ENCODE assay signal across 26 mouse cellular contexts in genomic region chr7:89728393-89728792, GRCm38 (mm10).
DNase-seq lines count a peak whose midpoint lies in the region; TF ChIP-seq lines count a peak whose summit lies in the region.
"Had no signal": no experiment of that assay in that cellular context is flagged by ENCODE, and none has a peak within 500 bp of the region (broad histone marks: within the 10 kb centered on the region; RNA-seq: fewer than 3 reads in every experiment).

No protein-coding gene starts in this region.

- DNase-seq in cerebellum, postnatal 14 days, result peak; percentile 14 to 20
- DNase-seq in cerebellum, adult 11 months, result no peak
- DNase-seq in kidney, adult 2 months, result peak; percentile 5
- DNase-seq in kidney, adult 11 months, result no peak
- peak; percentile 4 for DNase-seq in retina, postnatal 1 day
- DNase-seq in retina, embryonic 14.5 days (ENCODE audit: low spot score), result no peak
- no peak for DNase-seq in spleen, adult 12 weeks (ENCODE audit: low spot score)
- DNase-seq: adrenal gland, adult 2 months; cerebellum, adult 18-20 months; cerebellum, postnatal 36 days; gastrocnemius, postnatal 36 days; heart, postnatal 36 days; kidney, postnatal 4 days; layer of hippocampus, adult 9-11 months; liver, embryonic 13.5 days; midbrain, embryonic 14.5 days; right cerebral cortex, adult 18-20 months; right cerebral cortex, postnatal 4 days; thymus, adult 2 months; thymus, postnatal 4 days had no signal

- no peak overlapping the region for H3K27ac ChIP-seq in kidney, adult 2 months (ENCODE audit: insufficient read depth, low read depth, low read length)
- H3K27ac ChIP-seq: heart, embryonic 15.5 days; hindbrain, embryonic 13.5 days; liver, embryonic 13.5 days; neural tube, embryonic 12.5 days; stomach, embryonic 15.5 days had no signal

- no peak overlapping the region for H3K4me3 ChIP-seq in kidney, adult 2 months (ENCODE audit: insufficient read depth, low read depth, low read length)
- H3K4me3 ChIP-seq: heart, embryonic 15.5 days; hindbrain, embryonic 13.5 days; liver, embryonic 13.5 days; megakaryocyte, embryonic 14.5 days; neural tube, embryonic 12.5 days; stomach, embryonic 15.5 days had no signal

- no peak for TF ChIP-seq POLR2A in kidney, adult 2 months (IDR thresholded peaks at IDR 0.05; ENCODE audit: low read depth, low read length)

- no peaks in the 10 kb centered on the region for H3K27me3 ChIP-seq in kidney, adult 2 months (replicated peaks; ENCODE audit: control insufficient read depth, insufficient read depth, low read length)
- H3K27me3 ChIP-seq: heart, embryonic 15.5 days; hindbrain, embryonic 13.5 days; liver, embryonic 13.5 days; megakaryocyte, embryonic 14.5 days; neural tube, embryonic 12.5 days; Patski; stomach, embryonic 15.5 days had no signal

- H3K4me1 ChIP-seq in kidney, adult 2 months (ENCODE audit: control insufficient read depth, insufficient read depth, low read length), result no peaks in the 10 kb centered on the region
- H3K4me1 ChIP-seq: heart, embryonic 15.5 days; hindbrain, embryonic 13.5 days; liver, embryonic 13.5 days; megakaryocyte, embryonic 14.5 days; neural tube, embryonic 12.5 days; stomach, embryonic 15.5 days had no signal

- TF ChIP-seq CTCF in kidney, adult 2 months (conservative IDR thresholded peaks at IDR 0.05; ENCODE audit: insufficient read depth, insufficient read length, low read depth, low read length), result no peak

- H3K36me3 ChIP-seq in kidney, adult 2 months (ENCODE audit: control insufficient read depth, insufficient read depth, low read length), result no peaks in the 10 kb centered on the region
- H3K36me3 ChIP-seq: heart, embryonic 15.5 days; hindbrain, embryonic 13.5 days; liver, embryonic 13.5 days; neural tube, embryonic 12.5 days; stomach, embryonic 15.5 days had no signal

- 71% methylated on average over 3 of the region's 3 CpGs for WGBS in kidney, adult 2 months

Comparison
In these comparisons a context has a peak if more than half of its experiments do, and no peak if none do; other contexts are left out.
1. DNase-seq: peak in cerebellum, postnatal 14 days (2 of 2), kidney, adult 2 months (single experiment) and retina, postnatal 1 day (single experiment); none in cerebellum, adult 11 months (single experiment), kidney, adult 11 months (single experiment), retina, embryonic 14.5 days (single experiment) and spleen, adult 12 weeks (single experiment).